Mouse (Mus musculus) monocyte, adult 2 months (primary cell): ENCODE results near the gene Cmtm4.
"Not testable (repeated sequence)": the region's sequence is repeated elsewhere in the genome, so short reads cannot be mapped to it uniquely, and the experiment has no call there.

Experiments used
- DNase-seq, 2 experiments: peaks; one replicate each; pipeline ENCODE4 v3.0.0; 2022; ENCODE audit warnings: low spot score in 2 of 2, low read depth in 1 of 2

The Cmtm4 gene

DNA sequence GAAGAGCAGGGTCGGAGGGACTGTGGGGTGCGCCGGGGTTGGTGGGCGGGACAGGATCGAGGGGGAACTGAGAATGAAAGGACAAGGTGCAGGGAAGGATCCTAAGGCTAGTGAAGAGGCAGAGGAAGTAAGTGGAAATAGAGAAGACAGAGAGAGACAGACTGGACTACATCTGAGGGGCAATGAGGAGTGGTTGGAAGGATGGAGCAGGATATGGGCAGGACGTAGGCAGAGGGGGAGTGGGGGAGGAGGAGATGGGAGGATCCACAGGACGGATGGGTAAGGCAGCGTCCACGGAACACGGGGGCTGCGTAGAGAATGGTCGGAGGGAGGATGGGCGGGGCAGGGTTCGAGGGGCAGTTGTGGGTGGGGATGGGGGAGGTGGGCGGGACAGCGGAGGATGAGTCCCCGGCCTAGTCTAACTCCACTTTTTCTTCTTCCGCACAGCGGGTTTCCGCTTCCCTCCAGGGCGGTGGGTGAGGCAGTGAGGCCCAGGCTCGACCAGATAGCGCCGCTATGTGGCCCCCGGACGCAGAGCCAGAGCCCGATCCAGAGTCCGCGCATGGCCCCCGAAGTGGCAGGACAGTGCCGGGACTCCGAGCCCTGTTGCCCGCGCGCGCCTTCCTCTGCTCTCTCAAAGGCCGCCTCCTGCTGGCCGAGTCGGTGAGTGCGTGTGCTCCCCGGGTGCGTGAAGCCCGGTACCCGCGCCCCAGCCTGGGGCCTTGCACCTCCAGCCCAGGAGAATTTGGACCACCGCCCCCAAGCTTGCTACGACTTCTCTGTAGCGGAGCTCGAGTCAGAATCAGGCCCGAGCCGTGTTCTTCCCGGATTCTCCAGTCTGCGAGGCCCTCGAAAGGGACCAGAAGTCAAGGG is 55.1 kb downstream of the Cmtm4 start:
- peak; percentile 57 to 75 for DNase-seq

DNA sequence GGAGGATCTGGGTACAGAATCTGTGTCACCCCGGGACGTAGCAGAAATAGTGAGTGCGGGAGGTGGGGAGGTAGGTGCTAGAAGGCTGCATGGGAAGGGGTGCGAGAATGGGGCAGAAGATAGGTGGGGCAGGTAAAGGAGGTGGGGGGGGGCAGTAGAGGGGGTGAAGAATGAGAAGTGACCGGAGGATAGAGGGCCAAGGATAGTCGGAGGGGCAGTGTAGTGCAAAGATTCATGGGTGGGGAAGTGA is 55.7 kb downstream of the Cmtm4 start:
- no peak for DNase-seq

DNA sequence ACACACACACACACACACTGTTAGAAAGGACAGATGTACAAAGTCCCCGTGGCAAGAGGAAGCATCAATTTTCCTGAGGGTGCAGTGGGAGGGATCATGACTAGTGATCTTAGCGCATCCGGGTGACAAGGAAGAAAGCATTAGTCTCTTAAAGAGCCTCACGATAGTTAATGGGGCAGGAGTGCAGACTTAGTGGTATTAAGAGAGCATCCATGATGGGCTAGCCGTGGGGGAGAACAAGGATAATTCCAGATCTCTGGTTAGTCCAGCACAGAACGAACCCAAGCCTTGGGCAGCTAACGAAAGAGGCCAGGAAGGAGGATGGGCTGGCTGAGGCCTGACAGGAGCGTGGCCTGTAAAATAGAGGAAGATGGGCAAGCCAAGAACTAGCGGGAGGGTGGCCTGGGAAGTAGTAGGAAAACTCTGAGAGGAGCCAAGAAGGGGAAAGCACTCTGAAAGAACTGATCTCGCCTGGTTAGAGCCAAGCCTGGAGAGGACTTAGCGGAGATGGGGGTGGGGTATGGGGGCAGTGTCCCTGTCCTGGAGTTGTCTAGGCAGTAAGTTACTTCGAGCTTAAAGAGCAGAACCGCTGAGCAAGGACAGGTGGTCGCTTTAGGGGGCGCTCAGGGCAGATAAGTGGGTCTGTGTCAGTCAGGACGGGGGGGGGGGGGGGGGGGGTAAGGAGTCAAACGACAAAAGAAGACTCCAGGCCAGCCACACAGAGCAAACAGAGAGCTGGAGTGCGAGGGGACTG is 56.2 kb downstream of the Cmtm4 start, which contains the start of gene Cmtm3:
Gene Cmtm3, plus strand, starts transcription at position 182 of the 754 bp plus-strand sequence.
- peak in 1 of 2 experiments; percentile 6 for DNase-seq

DNA sequence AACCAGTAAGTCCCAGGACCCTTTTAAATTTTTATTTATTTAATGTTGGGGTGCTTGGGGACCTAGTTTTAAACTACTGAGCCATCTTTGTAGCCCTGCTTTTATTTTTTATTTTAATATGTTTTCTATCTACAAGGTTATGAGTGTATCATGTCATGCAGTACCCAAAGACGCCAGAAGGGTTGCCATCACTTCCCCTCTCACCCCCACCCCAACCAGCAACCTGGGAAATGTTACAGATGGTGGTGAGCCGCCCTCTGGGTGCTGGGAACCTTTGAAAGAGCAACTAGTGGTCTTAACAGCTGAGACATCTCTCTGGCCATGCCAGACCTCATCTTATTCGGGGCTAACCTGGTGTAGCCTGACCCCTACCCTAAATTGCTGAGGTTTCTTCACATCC is 57.7 kb downstream of the Cmtm4 start:
- DNase-seq: no peak

DNA sequence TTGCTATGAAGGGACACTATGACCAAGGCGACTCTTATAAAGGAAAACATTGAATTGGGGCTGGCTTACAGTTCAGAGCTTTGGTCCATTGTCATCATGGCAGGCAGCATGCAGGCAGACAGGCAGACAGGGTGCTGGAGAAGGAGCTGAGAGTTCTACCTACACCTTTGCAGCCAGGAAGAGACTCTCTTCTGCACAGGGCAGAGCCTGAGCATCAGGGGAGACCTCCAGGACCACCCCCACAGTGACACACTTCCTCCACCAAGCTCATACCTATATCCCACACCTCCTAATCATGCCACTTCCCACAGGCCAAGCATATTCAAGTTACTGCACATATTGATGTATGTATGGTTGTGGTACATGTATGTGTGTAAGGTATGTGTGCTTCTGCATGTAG is 58.8 kb downstream of the Cmtm4 start:
- no peak for DNase-seq

DNA sequence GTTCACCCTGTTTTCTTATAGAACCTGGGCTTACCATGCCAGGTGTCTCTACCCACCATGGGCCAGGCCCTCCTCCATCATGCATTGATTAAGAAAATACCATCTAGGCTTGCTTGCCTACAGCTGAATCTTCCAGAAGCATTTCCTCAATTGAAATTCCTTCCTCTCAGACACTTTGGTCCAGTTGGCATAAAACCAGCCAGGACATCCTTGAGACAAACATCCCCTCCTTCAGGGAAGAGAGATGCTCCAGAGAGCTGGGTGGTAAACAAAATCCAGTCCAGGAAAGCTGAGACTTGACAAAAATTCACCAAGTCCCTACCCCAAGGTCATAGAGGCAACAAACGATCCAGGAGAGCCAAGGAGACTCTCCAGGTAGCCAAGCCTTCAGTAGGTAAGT is 61.4 kb downstream of the Cmtm4 start:
- no peak for DNase-seq

DNA sequence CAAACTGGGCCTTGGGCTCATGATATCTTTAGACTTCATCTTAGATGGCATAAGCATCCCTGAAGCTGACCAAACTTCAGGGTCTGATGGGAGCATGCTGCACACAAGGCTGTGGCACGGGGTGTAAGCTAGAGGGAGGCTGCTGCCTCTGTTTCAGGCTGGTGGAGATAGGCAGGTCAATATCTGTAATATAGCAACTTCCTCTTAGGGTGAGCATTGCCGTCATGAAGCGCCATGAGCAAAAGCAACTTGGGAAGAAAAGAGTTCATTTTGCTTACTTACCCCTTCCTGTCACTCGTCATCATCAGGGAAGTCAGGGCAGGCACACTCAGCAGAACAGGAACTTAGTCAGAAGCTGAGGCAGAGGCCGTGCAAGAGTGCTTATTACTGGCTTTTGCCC is 61.8 kb downstream of the Cmtm4 start:
- DNase-seq: peak in 1 of 2 experiments; percentile 13

DNA sequence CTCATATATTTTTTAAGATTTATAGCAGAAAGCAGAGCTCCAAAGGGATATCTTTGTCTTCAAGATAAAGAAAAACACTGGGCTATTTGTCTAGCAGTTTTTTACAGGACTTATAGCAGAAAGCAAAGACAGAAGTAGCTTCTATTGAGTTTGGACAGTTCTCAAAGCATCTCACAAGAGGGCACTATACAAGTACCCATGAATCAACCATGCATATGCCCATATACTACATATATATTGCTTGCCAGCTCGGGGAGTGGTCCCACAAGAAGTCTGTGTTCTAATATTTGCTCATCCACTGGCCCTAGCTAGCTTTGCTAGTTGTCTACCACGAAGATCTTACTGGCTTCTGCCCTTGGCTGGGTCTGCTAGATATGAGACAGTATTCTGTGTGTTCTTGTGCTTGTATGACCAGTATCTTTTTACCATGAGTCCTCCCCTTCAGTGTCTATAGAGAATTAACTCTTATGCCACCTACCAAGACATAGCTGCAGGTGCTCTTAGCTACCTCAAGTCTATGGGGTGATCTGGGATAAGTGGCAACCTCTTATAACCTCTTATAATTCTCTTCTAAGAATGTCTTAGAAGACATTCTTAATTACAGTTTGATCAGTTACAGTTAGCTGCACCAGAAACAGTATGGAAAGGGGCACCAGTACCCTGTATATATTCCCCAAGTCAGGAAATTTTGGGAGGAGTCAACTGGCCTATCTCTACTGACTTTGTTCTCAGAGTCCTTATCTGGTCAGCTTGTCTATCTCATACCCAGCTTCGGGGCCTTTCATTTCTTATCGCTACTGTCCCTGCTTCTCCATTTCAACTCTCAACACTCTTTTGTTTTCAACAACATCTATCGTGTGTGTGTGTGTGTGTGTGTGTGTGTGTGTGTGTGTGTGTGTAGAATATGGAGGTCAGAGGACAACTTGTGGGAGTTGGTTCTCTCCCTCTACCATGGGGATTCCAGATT is 62.7 kb downstream of the Cmtm4 start:
- DNase-seq: no peak

DNA sequence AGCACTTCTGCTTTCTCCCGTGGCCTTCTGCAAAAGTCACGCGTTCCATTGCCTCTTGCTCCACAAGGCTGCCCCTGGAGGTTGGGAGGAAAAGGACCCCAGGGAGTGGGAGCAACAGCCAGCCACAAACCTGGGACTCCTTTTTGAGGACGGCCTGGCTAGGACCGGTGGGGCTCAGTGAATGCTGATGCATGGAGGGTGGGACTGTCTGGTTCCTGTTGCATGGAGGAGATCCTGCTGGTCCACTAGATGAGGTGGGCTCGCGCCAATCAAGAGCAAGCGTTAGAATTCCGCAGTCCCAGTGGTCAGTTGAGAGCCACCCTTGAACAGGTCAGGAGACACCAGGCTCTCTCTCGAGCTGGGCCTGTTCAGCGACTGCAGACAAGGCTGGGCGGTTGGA is 73.7 kb downstream of the Cmtm4 start, which contains the start of gene Cmtm2b:
Gene Cmtm2b, plus strand, starts transcription at position 301 of the 400 bp plus-strand sequence.
- not testable (repeated sequence) for DNase-seq

DNA sequence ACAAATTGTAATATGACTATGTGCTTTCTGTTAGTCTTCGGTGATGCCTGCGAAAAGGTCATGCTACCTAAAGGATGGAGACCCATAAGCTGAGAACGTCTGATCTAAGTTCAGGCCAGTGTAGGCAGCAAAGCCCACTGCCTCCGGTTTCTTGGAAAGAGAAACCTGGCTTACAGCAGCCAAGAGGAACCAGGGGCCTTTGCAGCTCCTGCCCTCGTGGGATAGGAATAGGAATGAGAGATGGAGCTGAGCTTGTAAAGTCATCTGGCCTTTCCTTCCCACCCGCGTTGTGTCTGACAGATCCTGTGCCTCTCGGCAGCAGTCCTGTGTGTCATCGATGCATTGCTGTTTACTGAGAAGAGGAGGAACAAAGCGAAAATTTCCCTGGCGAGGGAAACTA is 74.3 kb downstream of the Cmtm4 start, which contains the start of gene Gm11020:
Gene Gm11020, plus strand, starts transcription at position 301 of the 400 bp plus-strand sequence.
- not testable (repeated sequence) for DNase-seq

DNA sequence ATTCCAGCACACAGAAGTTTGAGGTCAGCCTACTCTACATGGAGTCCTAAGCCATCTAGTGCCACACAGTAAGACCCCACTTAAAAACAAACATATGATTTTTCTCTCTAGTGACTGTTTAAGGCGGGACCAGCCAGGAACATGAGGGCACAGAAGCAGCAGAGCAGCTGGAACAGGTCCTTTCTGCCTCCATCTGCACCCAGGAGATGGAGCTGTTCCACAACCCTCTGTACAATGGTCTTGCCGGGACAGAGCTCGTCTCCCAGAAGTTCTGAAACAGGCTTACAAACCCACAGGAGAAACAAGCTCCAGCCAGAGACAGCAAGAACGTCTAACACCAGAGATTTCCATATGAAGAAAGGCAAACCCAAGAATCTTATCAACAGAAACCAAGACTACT is 82.3 kb downstream of the Cmtm4 start:
- no peak for DNase-seq

DNA sequence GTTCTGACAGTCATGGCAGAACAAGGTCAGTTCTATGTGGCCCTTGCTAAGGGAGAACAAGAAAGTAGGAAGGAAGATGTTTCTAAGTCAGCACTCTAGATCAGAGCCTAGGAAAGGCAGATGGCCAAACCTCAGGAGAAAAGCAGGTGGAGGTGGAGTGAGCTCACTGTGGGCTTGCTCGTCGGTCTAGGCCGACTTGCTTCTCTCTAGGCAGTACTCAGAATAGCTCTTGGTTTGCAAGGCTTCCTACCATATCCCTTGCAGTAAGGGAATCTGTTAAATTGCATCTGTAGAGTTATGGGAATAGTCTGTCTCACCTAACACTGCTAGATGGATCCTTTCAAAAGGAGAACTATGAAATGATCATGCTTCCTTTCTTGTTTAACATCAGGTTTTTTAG is 83.6 kb downstream of the Cmtm4 start:
- DNase-seq: not testable (repeated sequence)

DNA sequence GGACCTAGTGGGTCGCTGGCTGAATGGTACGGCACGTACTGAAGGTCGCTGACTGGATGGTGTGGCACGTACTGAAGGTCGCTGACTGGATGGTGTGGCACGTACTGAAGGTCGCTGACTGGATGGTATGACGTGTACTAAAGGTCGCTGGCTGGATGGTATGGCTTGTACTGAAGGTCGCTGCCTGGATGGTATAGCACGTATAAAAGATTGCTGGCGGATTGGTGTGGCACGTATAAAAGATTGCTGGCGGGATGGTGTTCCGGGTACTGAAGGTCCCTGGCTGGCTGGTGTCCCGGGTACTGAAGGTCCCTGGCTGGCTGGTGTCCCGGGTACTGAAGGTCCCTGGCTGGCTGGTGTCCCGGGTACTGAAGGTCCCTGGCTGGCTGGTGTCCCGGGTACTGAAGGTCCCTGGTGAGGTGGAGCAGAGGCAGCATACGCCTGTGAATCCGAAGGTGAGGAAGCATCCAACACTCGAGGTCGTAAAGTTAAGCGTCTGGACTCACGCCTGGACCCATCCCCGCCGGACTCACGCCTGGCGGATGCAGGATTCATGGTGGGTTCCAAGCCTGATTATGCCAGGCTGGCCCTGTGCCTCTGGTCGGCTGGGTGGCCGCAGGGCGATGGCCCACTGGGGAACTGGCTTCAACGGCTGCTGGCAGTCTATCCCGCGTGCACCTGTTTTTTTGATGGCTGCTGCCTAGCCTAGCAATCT is 86.0 kb downstream of the Cmtm4 start, which contains the start of the genes Gm45711 and Cmtm1:
Gene Gm45711, minus strand, starts transcription at position 641 of the 715 bp plus-strand sequence.
Gene Cmtm1, minus strand, starts transcription at position 705 of the 715 bp plus-strand sequence.
- DNase-seq: not testable (repeated sequence)

DNA sequence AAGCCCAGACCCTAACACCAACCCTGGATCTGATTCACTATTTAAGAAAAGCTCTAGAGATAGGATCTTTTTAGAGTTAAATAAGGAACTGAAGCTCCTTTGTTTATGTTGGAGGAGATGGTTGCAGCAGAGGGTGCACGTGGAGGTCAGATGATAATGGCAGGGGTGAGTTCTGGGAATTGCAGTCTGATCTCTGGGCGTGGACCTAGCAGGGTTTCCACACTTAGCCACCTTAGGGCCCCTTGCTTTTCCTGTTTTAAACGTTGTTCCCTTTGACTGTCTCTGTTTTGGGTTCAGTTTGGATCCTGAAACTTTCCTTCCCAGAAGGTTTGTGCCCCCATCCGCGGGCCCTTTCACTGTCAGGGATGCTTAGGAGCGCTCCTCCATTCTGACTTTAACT is 87.3 kb downstream of the Cmtm4 start:
- DNase-seq: not testable (repeated sequence)

DNA sequence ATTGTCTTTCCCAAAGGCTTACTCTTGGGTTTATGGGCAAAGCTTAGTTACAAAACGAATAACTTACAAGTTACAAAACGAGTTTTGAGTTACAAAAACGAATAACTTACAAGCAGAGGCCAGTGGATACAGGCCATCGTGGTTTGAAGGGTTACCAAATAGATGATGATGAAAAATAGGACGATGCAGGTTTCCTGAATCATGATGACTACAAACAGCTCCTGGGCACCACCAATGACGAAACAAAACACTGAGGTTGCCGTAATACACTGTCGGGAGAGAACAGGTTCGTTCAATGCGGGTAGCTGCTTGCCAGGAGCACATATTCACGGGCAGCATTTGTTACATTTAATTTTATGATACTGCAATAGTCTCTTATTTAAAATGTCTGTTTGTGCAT is 90.6 kb downstream of the Cmtm4 start:
- no peak for DNase-seq

DNA sequence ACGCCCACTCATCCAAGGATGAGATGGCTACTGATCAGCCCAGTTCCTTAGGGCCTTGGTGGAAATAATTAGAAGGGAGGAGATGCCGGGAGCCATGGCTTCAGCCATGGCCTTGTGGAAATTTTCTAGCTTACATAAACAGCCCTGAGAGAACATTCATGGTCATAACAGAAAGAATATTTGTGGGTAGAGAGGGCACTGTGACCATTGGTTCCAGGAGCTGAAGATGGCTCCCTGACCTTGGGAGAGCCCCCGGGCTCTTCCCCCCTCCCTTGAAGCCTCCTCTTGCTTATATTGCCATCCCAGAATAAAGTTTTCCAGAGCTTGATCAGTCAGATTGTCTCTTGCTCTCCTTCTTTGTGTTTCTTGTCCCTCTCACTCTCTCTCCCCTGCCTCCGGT is 93.1 kb downstream of the Cmtm4 start:
- not testable (repeated sequence) for DNase-seq

DNA sequence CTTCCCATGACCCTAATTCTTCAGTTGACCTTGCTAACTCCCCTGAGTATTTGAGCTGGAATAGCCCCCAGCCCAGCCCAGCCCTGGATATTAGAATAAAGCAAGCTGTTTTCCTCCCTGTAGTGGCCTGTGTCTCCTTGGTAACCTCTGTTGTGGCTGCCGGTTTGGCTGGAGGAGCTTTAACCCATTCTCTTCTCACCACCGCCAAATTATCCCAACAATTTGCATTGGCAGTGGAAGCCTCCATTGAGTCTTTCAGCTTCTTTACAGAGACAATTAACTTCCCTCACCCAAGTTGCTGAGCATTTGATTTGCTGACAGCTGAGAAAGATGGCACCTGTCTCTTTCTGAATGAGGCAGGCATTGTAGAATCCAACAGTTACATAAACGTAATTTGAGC is 94.0 kb downstream of the Cmtm4 start:
- not testable (repeated sequence) for DNase-seq
